Mouse (Mus musculus) brain, embryonic 14.5 days (tissue): ENCODE data around the gene Pde4d. TPM values are rescaled to one million over a fixed set of nuclear protein-coding genes. Genes with fewer than 3 reads are reported as not detected.

ENCODE experiments used
- DNase-seq: peaks from one replicate; pipeline ENCODE4 v3.0.0-alpha.2; 2011; ENCODE audit warnings: low read depth
- CTCF ChIP-seq: fragments of 200-500 bp; IDR thresholded peaks from 2 replicates; pipeline ENCODE4 v1.5.1; 2012; ENCODE audit warnings: inconsistent platforms, mild to moderate bottlenecking, moderate library complexity, borderline replicate concordance; ENCODE audit not compliant: insufficient read depth, insufficient read length; ENCODE audit errors: extremely low read depth
- POLR2A ChIP-seq: fragments of 200-500 bp; IDR thresholded peaks from 2 replicates; pipeline ENCODE4 v1.6.1; 2012; ENCODE audit warnings: mild to moderate bottlenecking, inconsistent platforms, borderline replicate concordance; ENCODE audit not compliant: poor library complexity, insufficient read depth, insufficient read length, severe bottlenecking; ENCODE audit errors: extremely low read depth
- polyA plus RNA-seq: library from polyadenylated mRNA; depleted of rRNA; stranded (reverse); fragments of >200 nt; gene quantifications from 2 replicates; pipeline ENCODE4 v1.2.3, GENCODE M21; 2012; rRNA removed

Pde4d gene
- polyA plus RNA-seq = 21.2 and 34.9 TPM in 2 replicates

DNA sequence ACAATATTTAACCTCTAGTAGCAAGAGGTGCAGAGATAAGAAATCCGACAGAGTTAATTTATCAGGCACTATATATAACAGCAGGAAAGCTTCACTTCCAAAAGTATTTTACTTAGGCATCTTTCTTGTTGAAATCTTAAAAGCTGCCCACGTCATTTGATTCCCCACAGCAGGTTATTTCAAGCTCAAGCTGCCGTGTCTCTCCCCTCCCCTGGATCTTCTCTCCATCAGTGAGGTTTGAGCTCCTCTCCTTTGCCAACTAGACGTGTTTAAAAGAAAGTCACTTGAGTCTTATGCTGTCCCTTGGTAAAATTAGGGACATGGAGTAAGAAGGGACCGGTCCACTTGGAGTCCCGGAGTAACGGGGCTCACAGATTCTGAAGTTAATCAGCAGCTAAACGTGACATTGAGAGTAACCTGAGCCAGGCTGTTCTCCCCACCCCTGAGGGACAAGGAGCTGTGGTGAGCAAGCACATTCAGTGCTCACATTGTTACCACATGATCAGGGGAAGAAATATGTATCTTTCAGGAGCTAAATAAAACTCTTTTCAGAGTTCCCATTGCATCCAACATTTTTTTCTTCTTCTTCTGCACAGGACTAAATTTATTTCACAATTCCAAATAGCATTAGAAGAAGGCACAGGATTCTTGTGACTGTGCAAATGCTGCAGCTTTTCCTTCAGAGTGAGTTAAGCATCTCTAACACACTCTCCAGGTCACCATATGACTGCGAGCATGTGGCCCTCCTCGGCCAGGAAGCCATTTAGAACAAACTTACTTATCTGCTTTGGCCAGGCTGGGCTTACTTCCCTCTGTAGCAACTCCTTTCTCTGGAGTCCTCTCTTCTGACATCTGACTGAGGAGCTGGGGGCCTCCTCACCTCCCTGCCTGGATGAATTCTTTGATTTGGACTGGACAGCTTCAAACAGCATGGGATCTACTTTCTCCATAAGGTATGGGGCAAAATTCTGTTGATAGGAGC lies at the start of gene Pde4d:
Gene Pde4d (plus strand): TSS at position 833 of the 982 bp plus-strand sequence.
- TF ChIP-seq CTCF = no peak
- TF ChIP-seq POLR2A = no peak
- no peak for DNase-seq

DNA sequence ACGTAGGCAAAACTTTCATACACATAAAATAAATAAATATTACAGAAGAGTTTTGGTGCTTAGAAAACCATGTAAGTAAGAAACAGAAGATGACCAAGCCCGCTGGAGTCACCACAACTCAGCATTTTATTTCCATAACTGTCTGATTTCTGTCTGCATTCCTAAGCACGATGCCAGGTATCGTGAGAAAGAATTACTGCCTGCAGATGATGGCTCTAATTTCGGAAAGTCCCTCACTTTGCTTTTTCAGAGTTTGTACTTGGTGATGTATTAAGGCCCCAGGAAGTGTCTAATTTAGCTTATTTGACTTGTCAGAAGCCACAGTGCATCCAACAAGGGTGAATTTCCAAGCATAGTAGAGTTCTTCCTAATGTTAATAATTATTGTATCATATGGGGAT lies 46.6 kb upstream of the Pde4d start:
- TF ChIP-seq CTCF (no peak), POLR2A (no peak)
- no peak for DNase-seq

DNA sequence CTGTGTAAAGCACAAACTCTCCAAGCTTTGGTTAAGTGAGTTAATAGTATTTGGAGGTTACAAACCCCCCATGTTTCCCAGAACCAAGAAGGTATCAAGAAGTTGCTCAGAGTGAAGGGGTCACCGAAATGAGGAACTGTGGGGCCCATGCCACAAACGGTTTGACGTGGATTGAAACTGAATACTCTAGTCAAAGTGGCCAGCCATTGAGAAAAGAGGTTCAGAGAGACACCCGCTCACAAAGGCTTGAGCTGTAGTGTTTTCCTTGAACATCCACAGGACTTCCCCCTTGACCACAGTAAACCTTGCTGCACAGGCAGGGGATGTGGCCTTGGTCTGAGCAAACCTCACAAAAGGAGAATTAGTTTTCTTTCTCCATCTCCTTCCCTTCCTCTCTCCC lies 45.4 kb upstream of the Pde4d start:
- TF ChIP-seq POLR2A (no peak), CTCF (no peak)
- no peak for DNase-seq

DNA sequence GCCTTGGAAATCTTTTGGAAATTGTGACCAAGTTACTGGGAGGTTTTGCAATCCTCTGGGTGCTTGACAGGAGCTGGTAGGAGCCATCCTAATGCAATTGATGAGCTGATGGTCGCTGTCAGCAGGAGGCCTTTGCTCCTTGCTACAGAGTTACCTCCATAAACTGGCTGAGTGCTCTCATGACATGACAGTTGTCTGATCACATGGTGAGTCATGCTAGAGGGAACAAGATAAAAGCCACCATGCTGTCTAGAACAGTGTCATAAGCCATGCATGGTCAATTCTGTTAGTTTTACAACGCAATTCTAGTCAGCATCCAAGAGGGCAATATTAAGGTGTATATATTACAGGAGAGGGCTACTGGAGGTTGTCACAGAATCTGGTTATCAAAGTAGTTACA lies 34.3 kb upstream of the Pde4d start:
- DNase-seq = no peak
- no peak for TF ChIP-seq CTCF
- no peak for TF ChIP-seq POLR2A

DNA sequence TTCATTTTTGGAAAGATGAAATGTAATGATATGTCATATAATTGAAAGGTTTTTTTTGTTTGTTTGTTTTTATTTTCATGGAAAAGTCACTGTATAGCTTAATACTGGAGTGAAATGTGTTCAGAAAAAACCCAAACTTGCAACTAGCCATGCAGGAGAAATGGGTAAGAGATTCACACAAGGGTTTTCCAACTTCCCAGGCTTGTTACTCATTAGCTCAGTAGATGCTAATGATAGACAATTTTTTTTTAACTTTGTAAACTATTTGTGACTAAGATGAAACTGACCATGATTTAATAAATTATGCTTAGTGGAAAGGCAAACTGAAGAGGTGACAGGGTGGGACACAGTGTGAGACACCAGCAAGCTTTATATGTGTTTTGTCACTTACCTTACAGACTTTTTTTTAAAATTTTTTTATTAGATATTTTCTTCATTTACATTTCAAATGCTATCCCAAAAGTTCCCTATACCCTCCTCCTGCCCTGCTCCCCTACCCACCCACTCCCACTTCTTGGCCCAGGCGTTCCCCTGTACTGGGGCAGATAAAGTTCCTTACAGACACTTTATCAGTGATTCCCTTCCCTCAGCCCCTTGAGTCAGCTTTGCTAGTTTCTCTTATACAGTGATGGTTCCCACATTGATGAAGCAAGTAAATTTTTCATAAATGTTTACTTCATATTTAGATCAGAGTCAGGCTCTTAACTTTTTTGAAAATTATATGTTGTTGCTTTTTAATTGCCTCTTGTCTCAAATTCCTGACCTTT lies 30.8 kb upstream of the Pde4d start:
- TF ChIP-seq POLR2A (no peak), CTCF (no peak)

DNA sequence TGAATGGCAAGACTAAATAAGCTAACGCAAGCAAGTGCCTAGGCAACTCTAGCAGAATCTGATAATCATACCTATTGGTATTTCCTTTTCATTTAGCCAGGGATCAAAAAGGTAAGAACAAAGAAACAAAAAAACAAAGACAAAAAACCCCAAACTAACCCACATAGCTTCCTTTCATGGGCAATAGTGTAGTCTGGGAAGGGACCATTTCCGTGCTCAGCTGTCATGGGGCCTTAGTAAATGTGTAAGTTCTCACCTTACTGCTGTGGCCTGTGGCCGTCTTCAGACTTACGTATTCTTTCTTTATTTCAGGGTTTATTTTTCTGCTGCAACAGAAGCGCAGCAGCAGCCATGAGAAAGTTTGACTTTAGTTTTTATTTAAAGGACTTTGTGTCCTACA lies 23.4 kb upstream of the Pde4d start:
- TF ChIP-seq POLR2A (no peak), CTCF (no peak)
- DNase-seq = no peak

More for the DNA sequence above, 30.8 kb upstream of the Pde4d start:
- DNase-seq = no peak

DNA sequence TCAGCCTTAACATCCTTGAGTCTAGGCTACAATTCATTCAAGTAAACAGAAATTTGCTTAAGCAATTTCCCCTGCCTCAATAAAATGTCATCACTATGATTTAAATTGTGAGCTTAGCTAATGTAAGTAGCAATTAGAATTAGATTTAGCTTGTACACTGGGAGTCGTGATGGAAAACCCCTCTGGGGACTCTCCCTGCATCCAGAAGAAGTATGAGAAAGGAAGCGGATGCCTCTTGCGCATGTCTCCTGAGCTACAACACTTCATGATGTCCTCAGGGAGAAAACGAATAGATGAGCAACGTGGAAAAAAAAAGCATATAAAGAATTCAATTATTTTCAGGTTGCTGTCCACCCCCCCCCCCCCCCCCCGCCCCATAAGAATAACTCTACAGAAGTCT lies 20.9 kb upstream of the Pde4d start:
- no peak for TF ChIP-seq POLR2A
- no peak for TF ChIP-seq CTCF
- peak; percentile 49 for DNase-seq

DNA sequence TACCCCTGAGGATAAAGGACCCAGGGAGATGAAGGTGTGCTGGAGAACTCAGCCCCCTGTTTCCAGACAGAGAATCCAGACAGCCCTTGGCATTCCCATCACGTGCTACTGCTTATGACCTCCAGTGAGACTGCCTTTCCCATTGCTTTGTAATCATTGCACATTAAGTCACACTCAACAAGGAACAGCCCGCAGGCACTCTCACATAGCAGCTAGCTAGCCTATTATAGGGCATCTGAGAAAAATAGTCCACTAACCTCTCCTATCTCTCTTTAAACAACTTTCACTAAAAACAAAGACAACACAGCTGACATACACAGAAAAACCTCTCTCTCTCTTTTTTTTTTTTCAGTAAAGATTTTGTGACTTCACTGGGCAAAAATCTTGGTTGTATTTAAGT lies 20.1 kb upstream of the Pde4d start:
- TF ChIP-seq POLR2A (no peak), CTCF (no peak)
- DNase-seq = peak; percentile 44

DNA sequence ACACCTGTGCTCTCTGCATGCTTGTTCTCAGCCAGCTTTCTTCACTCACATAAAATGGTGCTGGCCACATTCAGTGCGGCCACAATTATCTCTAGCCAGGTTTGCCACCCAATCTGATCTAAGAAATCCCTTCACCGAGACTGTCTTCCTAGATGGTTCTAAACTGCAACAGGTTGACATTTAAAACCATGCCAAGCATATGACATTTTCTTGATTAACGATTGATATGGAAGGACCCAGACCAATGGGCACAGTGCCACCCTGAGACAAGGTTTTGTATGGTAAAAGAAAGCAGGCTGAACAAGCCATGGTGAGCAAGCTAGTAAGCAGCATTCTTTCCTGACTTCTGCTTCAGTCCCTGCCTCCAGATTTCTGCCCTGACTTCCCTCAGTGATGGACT lies 18.0 kb upstream of the Pde4d start:
- TF ChIP-seq POLR2A = no peak
- no peak for DNase-seq

DNA sequence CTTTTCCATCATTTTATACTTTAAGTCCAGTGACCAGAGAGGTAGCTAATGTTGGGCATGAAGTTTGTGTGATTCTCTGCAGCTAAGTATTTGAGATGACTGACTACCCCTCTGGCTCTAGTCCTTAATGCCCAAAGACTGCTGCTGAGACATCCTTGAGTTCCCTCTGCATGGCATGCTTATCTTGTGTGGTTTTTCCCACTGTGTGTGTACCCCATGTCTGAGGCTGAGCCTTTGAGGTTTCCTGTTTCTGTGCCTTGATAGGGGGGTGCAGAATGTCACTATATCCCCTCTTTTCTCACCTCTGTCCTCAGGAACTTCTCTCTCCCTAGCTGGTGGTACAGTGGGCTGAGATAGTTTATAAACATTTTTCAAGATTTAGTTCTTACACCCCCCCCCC lies 14.1 kb upstream of the Pde4d start:
- DNase-seq = no peak
- TF ChIP-seq POLR2A = no peak
- no peak for TF ChIP-seq CTCF

DNA sequence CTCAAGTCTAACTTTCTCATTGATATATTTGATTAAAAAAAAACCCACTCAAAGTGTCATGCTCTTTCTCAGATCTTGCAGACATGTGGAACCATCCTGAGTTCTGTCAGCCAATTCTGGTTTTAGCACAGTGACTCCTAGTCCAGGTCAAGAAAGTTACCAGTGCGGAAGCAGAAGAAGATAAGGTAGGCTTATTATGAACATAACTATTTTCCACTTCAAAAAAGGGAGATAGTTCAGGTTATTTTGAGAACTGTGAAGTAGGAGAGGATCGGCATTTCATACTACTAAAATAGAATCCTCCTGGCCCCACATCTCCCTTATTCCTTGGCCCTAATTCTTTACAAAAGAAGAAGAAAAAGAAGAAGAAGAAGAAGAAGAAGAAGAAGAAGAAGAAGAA lies 12.3 kb upstream of the Pde4d start:
- TF ChIP-seq POLR2A = no peak
- no peak for TF ChIP-seq CTCF
- no peak for DNase-seq
